Mouse (Mus musculus) stomach, embryonic 14.5 days (tissue): ENCODE data around the gene Gm21746. TPM values are rescaled to one million over a fixed set of nuclear protein-coding genes. Genes with fewer than 3 reads are reported as not detected.
"Not testable (repeated sequence)": the region's sequence is repeated elsewhere in the genome, so short reads cannot be mapped to it uniquely, and the experiment has no call there.

Experiments used
- ATAC-seq: fragments of 200-750 bp; cut with Nextera tagmentation; 2 replicates; pipeline ENCODE4 v1.8.0; 2017; ENCODE audit warnings: low read depth, moderate TSS enrichment; ENCODE audit not compliant: insufficient number of reproducible peaks, insufficient read depth, low FRiP score
- H3K27ac ChIP-seq: fragments of 300-500 bp; sonication (generic); 2 replicates; pipeline ENCODE4 v1.5.1; 2014; ENCODE audit warnings: mild to moderate bottlenecking, low read length, moderate library complexity, mixed read lengths
- H3K27me3 ChIP-seq: fragments of 300-500 bp; sonication (generic); 2 replicates; pipeline ENCODE4 v1.6.1; 2014; ENCODE audit warnings: low read length, control low read depth, mixed read lengths; ENCODE audit not compliant: control insufficient read depth, insufficient read depth
- H3K36me3 ChIP-seq: fragments of 300-500 bp; sonication (generic); 2 replicates; pipeline ENCODE4 v1.6.1; 2014; ENCODE audit warnings: mild to moderate bottlenecking, control low read depth, low read length, moderate library complexity, mixed read lengths; ENCODE audit not compliant: control insufficient read depth, insufficient read depth
- H3K4me1 ChIP-seq: fragments of 300-500 bp; sonication (generic); 2 replicates; pipeline ENCODE4 v1.6.1; 2014; ENCODE audit warnings: low read length, control low read depth, mixed read lengths; ENCODE audit not compliant: control insufficient read depth, insufficient read depth
- H3K4me2 ChIP-seq: fragments of 300-500 bp; sonication (generic); replicated peaks from 2 replicates; pipeline ENCODE4 v1.6.1; 2014; ENCODE audit warnings: low read depth, low read length, control low read depth
- H3K4me3 ChIP-seq: fragments of 300-500 bp; sonication (generic); 2 replicates; pipeline ENCODE4 v1.5.1; 2014; ENCODE audit warnings: low read depth, low read length, control low read depth
- H3K9ac ChIP-seq: fragments of 300-500 bp; sonication (generic); replicated peaks from 2 replicates; pipeline ENCODE4 v1.6.1; 2014; ENCODE audit warnings: low read depth, mild to moderate bottlenecking, control low read depth, low read length, moderate library complexity, mixed read lengths
- H3K9me3 ChIP-seq: fragments of 300-500 bp; sonication (generic); 2 replicates; pipeline ENCODE4 v1.6.1; 2016; ENCODE audit warnings: low read depth, low read length, control low read depth; ENCODE audit not compliant: control insufficient read depth
- WGBS: fragments of 180-500 bp; shearing (Covaris S2); extraction: QIAGEN DNeasy Blood & Tissue Kit; methylation state at CpG from one replicate; pipeline ENCODE4 v1.1.7; 2014; 5-methylcytosine and 5-hydroxymethylcytosine counted together
- polyA plus RNA-seq: library from polyadenylated mRNA; unstranded; fragments of >200 nt; fragmentation: Nextera tagmentation; extraction: Ambion mirVana; gene quantifications from 2 replicates; pipeline ENCODE4 v1.2.1, GENCODE M21; 2014

Gm21746 gene
- not detected in 2 replicates for polyA plus RNA-seq

DNA sequence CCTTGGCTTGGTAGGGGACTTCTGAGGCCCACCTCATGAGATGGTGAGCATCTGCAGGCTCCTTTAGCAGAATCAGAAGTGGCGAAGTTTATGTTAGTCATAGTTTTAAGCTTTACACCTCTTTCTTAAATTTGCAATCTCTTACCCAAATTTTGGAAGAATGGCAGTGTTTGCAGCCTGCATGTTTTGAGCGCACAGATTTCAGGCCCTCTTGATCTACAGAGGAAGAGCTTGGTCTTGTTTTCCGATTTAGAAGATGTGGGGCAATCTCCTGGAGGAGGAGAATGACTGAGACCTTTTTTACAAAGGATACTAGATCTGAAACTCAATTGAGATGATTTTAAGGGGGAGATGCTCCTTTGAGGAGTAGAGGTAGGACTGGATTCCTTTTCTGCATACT lies at the start of gene Gm21746:
TSS of gene Gm21746 (minus strand) at position 101 of the 400 bp plus-strand sequence.
- not testable (repeated sequence) for ATAC-seq, H3K9ac ChIP-seq, H3K27me3 ChIP-seq, H3K4me1 ChIP-seq, H3K4me2 ChIP-seq, H3K27ac ChIP-seq, H3K4me3 ChIP-seq, H3K36me3 ChIP-seq, H3K9me3 ChIP-seq
- 67% methylated on average over 2 of the region's 3 CpGs for WGBS

DNA sequence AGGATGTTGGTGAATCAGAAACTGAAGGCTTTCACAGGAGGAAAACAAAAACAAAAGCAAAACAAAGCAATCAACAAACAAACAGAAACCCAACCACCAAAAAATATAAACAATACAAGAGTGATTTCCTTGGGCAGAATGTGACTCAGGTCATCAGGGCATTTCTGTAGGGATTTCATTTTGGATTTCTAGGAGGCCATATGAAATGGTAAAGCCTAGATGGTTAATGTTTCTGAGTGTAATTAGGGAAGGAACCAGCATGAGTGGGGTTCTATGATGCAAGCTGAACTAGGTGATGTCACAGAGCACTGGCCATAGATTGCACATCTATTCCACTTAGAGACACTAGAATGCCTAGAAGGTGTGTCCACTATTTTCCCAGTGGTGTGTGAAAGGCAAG lies 29.0 kb upstream of the Gm21746 start, which contains the start of gene Gm20873:
TSS of gene Gm20873 (plus strand) at position 301 of the 400 bp plus-strand sequence.
- ATAC-seq, H3K27me3 ChIP-seq, H3K36me3 ChIP-seq, H3K4me2 ChIP-seq, H3K9me3 ChIP-seq, H3K4me1 ChIP-seq, H3K9ac ChIP-seq, H3K4me3 ChIP-seq, H3K27ac ChIP-seq: not testable (repeated sequence)

Other genes with a start within 250 kb of the Gm21746 start
- not detected in 2 replicates for gene Gm20873, start 29.1 kb upstream of the Gm21746 start, polyA plus RNA-seq